ENCODE assay signal across 9 mouse cellular contexts in the genomic region with DNA sequence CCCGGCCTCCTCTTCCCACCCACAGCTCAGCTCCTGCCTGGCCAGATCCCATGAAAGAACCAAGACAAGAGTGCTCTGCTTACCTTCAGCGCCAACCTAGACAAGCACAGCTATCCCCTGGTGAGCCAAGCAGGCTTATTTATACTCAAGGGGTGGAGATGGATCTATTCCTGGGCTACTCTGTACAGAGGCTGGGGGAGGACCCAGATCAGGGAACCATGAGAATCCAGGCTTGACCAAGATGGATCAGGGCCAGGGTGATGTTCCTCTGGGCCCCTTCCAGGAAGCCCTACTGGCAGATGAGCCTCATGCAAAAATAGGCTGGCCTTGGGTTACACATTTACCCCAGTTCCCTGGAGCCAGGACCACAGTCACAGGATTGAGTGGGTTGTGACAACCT. TPM values are rescaled to one million over a fixed set of nuclear protein-coding genes. Genes with fewer than 3 reads are reported as not detected.
DNase-seq lines count a peak whose midpoint lies in the region; ATAC-seq lines count a peak whose summit lies in the region.
"Had no signal": no experiment of that assay in that cellular context is flagged by ENCODE, and none has a peak within 500 bp of the region (broad histone marks: within the 10 kb centered on the region; RNA-seq: fewer than 3 reads in every experiment).

Gene Agt, minus strand, starts transcription at position 114 of the 400 bp plus-strand sequence.

- ATAC-seq in lung, embryonic 16.5 days (ENCODE audit: low read depth), result no peak
- ATAC-seq in megakaryocyte progenitor cell, adult 5-6 weeks (replicated peaks; ENCODE audit: poor library complexity), result no peak
- no peak for ATAC-seq in erythroid progenitor cell, adult 5-6 weeks (replicated peaks; ENCODE audit: low FRiP score, poor library complexity, severe bottlenecking)

- H3K4me2 ChIP-seq in lung, embryonic 16.5 days (ENCODE audit: low read depth, low read length), result no peak within 1 kb of the TSS
- H3K4me2 ChIP-seq: neural tube, embryonic 12.5 days had no signal

- no peaks in the 10 kb centered on the region for H3K9me3 ChIP-seq in lung, embryonic 16.5 days (ENCODE audit: control insufficient read depth, low read length)
- H3K9me3 ChIP-seq: neural tube, embryonic 12.5 days had no signal

- 65% methylated on average over 2 of the region's 2 CpGs for WGBS in lung, embryonic 16.5 days

- peak within 1 kb of the TSS; percentile 94; the same call in 1 of the 2 replicates for H3K27ac ChIP-seq in lung, embryonic 16.5 days (ENCODE audit: low read length)
- H3K27ac ChIP-seq: neural tube, embryonic 12.5 days had no signal

- peak; percentile 40 to 42 for DNase-seq in frontal cortex, postnatal 36 days (ENCODE audit: low spot score in 2 of 2)
- DNase-seq in frontal cortex, postnatal 14 days (ENCODE audit: low spot score in 2 of 2), result no peak
- DNase-seq in adrenal gland, adult 8-10 months, result peak; percentile 53
- DNase-seq in gastrocnemius, postnatal 10 days, result peak; percentile 70
- peak; percentile 85 for DNase-seq in kidney, postnatal 14 days

- no peaks in the 10 kb centered on the region for H3K36me3 ChIP-seq in lung, embryonic 16.5 days (ENCODE audit: control insufficient read depth, insufficient read depth, low read length)
- H3K36me3 ChIP-seq: neural tube, embryonic 12.5 days had no signal

- no peak within 1 kb of the TSS for H3K4me3 ChIP-seq in lung, embryonic 16.5 days (ENCODE audit: low read length)
- H3K4me3 ChIP-seq: neural tube, embryonic 12.5 days had no signal

- H3K4me1 ChIP-seq in lung, embryonic 16.5 days (replicated peaks; ENCODE audit: control insufficient read depth, insufficient read depth, low read length), result peaks cover 36% of the 10 kb centered on the region
- H3K4me1 ChIP-seq: neural tube, embryonic 12.5 days had no signal

- no peaks in the 10 kb centered on the region for H3K27me3 ChIP-seq in lung, embryonic 16.5 days (ENCODE audit: control insufficient read depth, insufficient read depth, low read depth, low read length)
- H3K27me3 ChIP-seq: neural tube, embryonic 12.5 days had no signal

- H3K9ac ChIP-seq in lung, embryonic 16.5 days (ENCODE audit: low read length), result peak within 1 kb of the TSS; percentile 36; the same call in 1 of the 2 replicates
- H3K9ac ChIP-seq: neural tube, embryonic 12.5 days had no signal

RNA-seq across cellular contexts. Expression of gene Agt, which starts in this region (rescaled TPM):
- 1 to 10 TPM in 2 of 4 experiments, under 1 TPM in 2; 0.49 to 8.0 (median 4.0) TPM for total RNA-seq in adrenal gland, adult 8-10 months (2022)
- total RNA-seq in gastrocnemius, postnatal 10 days (2021), result 10 to 100 TPM; 11.0 to 13.8 TPM
- 11.6 and 17.4 TPM in 2 replicates for polyA plus RNA-seq in lung, embryonic 16.5 days (2015; fragmentation: Nextera tagmentation; extraction: Ambion mirVana)
- total RNA-seq in megakaryocyte progenitor cell, adult 5-6 weeks (2015), result not detected in 2 replicates
- total RNA-seq in megakaryocyte progenitor cell, adult 5-6 weeks (2017), result not detected in 2 replicates
- 1.1 and 2.5 TPM in 2 replicates for total RNA-seq in erythroid progenitor cell, adult 5-6 weeks (2015; ENCODE audit: low replicate concordance)
- total RNA-seq in erythroid progenitor cell, adult 5-6 weeks (2017; ENCODE audit: low replicate concordance), result not detected in 2 replicates

Comparison
In these comparisons a context has a peak if more than half of its experiments do, and no peak if none do; other contexts are left out.
1. DNase-seq: peak in frontal cortex, postnatal 36 days (2 of 2), adrenal gland, adult 8-10 months (single experiment), gastrocnemius, postnatal 10 days (single experiment) and kidney, postnatal 14 days (single experiment); none in frontal cortex, postnatal 14 days (0 of 2).